Mouse (Mus musculus): ENCODE data around the gene Frmd4a. TPM values are rescaled to one million over a fixed set of nuclear protein-coding genes. Genes with fewer than 3 reads are reported as not detected.

The Frmd4a gene
- polyA plus RNA-seq, 1 experiment from 2014 or later, result 35.9 TPM

- H3K4me3 ChIP-seq (replicated peaks), result no peak overlapping the region
- no peak overlapping the region for H3K27ac ChIP-seq
- H3K9ac ChIP-seq, result no peak overlapping the region
- no peak for ATAC-seq (replicated peaks; ENCODE audit: low FRiP score)
- no peaks in the 10 kb centered on the region for H3K27me3 ChIP-seq
- peaks cover 24% of the 10 kb centered on the region for H3K4me1 ChIP-seq
- H3K4me2 ChIP-seq, result no peak overlapping the region
- H3K36me3 ChIP-seq, result no peaks in the 10 kb centered on the region
- WGBS, result 80% methylated on average over 5 of the region's 5 CpGs
- no peaks in the 10 kb centered on the region for H3K9me3 ChIP-seq (replicated peaks)
Measured at GRCm38 (mm10) chr2:4348509-4348908, 331.0 kb downstream of the Frmd4a start.

- Histone ChIP-seq H3K4me1 (peaks cover 10% of the 10 kb centered on the region; the same call in 1 of the 2 replicates), H3K9ac (no peak overlapping the region), H3K4me2 (no peak overlapping the region), H3K27ac (no peak overlapping the region), H3K4me3 (replicated peaks) (no peak overlapping the region), H3K36me3 (no peaks in the 10 kb centered on the region), H3K27me3 (no peaks in the 10 kb centered on the region), H3K9me3 (replicated peaks) (no peaks in the 10 kb centered on the region)
- 87% methylated on average over 7 of the region's 7 CpGs for WGBS
- no peak for ATAC-seq (replicated peaks; ENCODE audit: low FRiP score)
Measured at GRCm38 (mm10) chr2:4356812-4357384, 339.4 kb downstream of the Frmd4a start.

GRCm38 (mm10) chr2:4361981-4362834, 344.7 kb downstream of the Frmd4a start:
- no peak overlapping the region for H3K4me3 ChIP-seq (replicated peaks)
- H3K4me2 ChIP-seq, result no peak overlapping the region
- no peaks in the 10 kb centered on the region for H3K27me3 ChIP-seq
- no peak for ATAC-seq (replicated peaks; ENCODE audit: low FRiP score)
- H3K9me3 ChIP-seq (replicated peaks), result no peaks in the 10 kb centered on the region
- H3K4me1 ChIP-seq, result 0 out of 2 replicates have a peak, but pooled peaks cover 7% of the 10 kb centered on the region
- 52% methylated on average over 9 of the region's 9 CpGs for WGBS
- H3K27ac ChIP-seq, result no peak overlapping the region
- H3K9ac ChIP-seq, result no peak overlapping the region
- H3K36me3 ChIP-seq, result no peaks in the 10 kb centered on the region; the same call in 1 of the 2 replicates

- no peaks in the 10 kb centered on the region for H3K9me3 ChIP-seq (replicated peaks)
- no peaks in the 10 kb centered on the region; the same call in 1 of the 2 replicates for H3K36me3 ChIP-seq
- no peaks in the 10 kb centered on the region for H3K27me3 ChIP-seq
- 83% methylated on average over 4 of the region's 4 CpGs for WGBS
- 0 out of 2 replicates have a peak, but pooled peaks cover 7% of the 10 kb centered on the region for H3K4me1 ChIP-seq
- H3K27ac ChIP-seq, result no peak overlapping the region
- H3K4me2 ChIP-seq, result no peak overlapping the region
- H3K4me3 ChIP-seq (replicated peaks), result no peak overlapping the region
- no peak for ATAC-seq (replicated peaks; ENCODE audit: low FRiP score)
- H3K9ac ChIP-seq, result no peak overlapping the region
Measured at GRCm38 (mm10) chr2:4364908-4365307, 347.4 kb downstream of the Frmd4a start.

- Histone ChIP-seq H3K27ac (no peak overlapping the region), H3K27me3 (no peaks in the 10 kb centered on the region), H3K4me3 (replicated peaks) (no peak overlapping the region), H3K36me3 (no peaks in the 10 kb centered on the region; the same call in 1 of the 2 replicates), H3K4me2 (no peak overlapping the region), H3K9me3 (replicated peaks) (no peaks in the 10 kb centered on the region), H3K9ac (no peak overlapping the region), H3K4me1 (0 out of 2 replicates have a peak, but pooled peaks cover 3% of the 10 kb centered on the region)
- 91% methylated on average over 6 of the region's 6 CpGs for WGBS
- no peak for ATAC-seq (replicated peaks; ENCODE audit: low FRiP score)
Measured at GRCm38 (mm10) chr2:4368544-4368943, 351.0 kb downstream of the Frmd4a start.

- Histone ChIP-seq H3K4me1 (0 out of 2 replicates have a peak, but pooled peaks cover 3% of the 10 kb centered on the region), H3K9ac (no peak overlapping the region), H3K27me3 (no peaks in the 10 kb centered on the region), H3K36me3 (no peaks in the 10 kb centered on the region), H3K9me3 (replicated peaks) (no peaks in the 10 kb centered on the region), H3K4me3 (replicated peaks) (no peak overlapping the region), H3K27ac (no peak overlapping the region), H3K4me2 (no peak overlapping the region)
- ATAC-seq (replicated peaks; ENCODE audit: low FRiP score), result no peak
- WGBS, result 87% methylated on average over 7 of the region's 7 CpGs
Measured at GRCm38 (mm10) chr2:4370499-4370898, 353.0 kb downstream of the Frmd4a start.

- H3K4me2 ChIP-seq, result no peak overlapping the region
- no peak for ATAC-seq (replicated peaks; ENCODE audit: low FRiP score)
- H3K27me3 ChIP-seq, result no peaks in the 10 kb centered on the region
- no peak overlapping the region for H3K27ac ChIP-seq
- 0 out of 2 replicates have a peak, but pooled peaks cover 3% of the 10 kb centered on the region for H3K4me1 ChIP-seq
- WGBS, result 90% methylated on average over 1 of the region's 1 CpGs
- no peaks in the 10 kb centered on the region for H3K36me3 ChIP-seq
- H3K9ac ChIP-seq, result no peak overlapping the region
- no peaks in the 10 kb centered on the region for H3K9me3 ChIP-seq (replicated peaks)
- no peak overlapping the region for H3K4me3 ChIP-seq (replicated peaks)
Measured at GRCm38 (mm10) chr2:4371341-4371740, 353.8 kb downstream of the Frmd4a start.

- no peak for ATAC-seq (replicated peaks; ENCODE audit: low FRiP score)
- WGBS, result 80% methylated on average over 3 of the region's 3 CpGs
- H3K9ac ChIP-seq, result no peak overlapping the region
Measured at GRCm38 (mm10) chr2:4378844-4379243, 361.3 kb downstream of the Frmd4a start.

GRCm38 (mm10) chr2:4380435-4380834, 362.9 kb downstream of the Frmd4a start:
- Histone ChIP-seq H3K9me3 (replicated peaks) (no peaks in the 10 kb centered on the region), H3K27me3 (no peaks in the 10 kb centered on the region), H3K9ac (no peak overlapping the region), H3K4me1 (0 out of 2 replicates have a peak, but pooled peaks cover 3% of the 10 kb centered on the region), H3K4me3 (replicated peaks) (no peak overlapping the region), H3K27ac (no peak overlapping the region), H3K4me2 (no peak overlapping the region), H3K36me3 (no peaks in the 10 kb centered on the region)
- WGBS, result 90% methylated on average over 6 of the region's 6 CpGs
- no peak for ATAC-seq (replicated peaks; ENCODE audit: low FRiP score)

More at GRCm38 (mm10) chr2:4378844-4379243, 361.3 kb downstream of the Frmd4a start:
- H3K4me2 ChIP-seq, result no peak overlapping the region
- H3K4me3 ChIP-seq (replicated peaks), result no peak overlapping the region
- no peaks in the 10 kb centered on the region for H3K36me3 ChIP-seq
- no peaks in the 10 kb centered on the region for H3K9me3 ChIP-seq (replicated peaks)
- H3K4me1 ChIP-seq, result no peaks in the 10 kb centered on the region
- no peak overlapping the region for H3K27ac ChIP-seq
- no peaks in the 10 kb centered on the region for H3K27me3 ChIP-seq

GRCm38 (mm10) chr2:4380926-4381325, 363.4 kb downstream of the Frmd4a start:
- 0 out of 2 replicates have a peak, but pooled peaks cover 3% of the 10 kb centered on the region for H3K4me1 ChIP-seq
- H3K36me3 ChIP-seq, result no peaks in the 10 kb centered on the region
- no peaks in the 10 kb centered on the region for H3K9me3 ChIP-seq (replicated peaks)
- no peak overlapping the region for H3K27ac ChIP-seq
- H3K9ac ChIP-seq, result no peak overlapping the region
- H3K27me3 ChIP-seq, result no peaks in the 10 kb centered on the region
- no peak for ATAC-seq (replicated peaks; ENCODE audit: low FRiP score)
- no peak overlapping the region for H3K4me3 ChIP-seq (replicated peaks)
- no peak overlapping the region for H3K4me2 ChIP-seq
- WGBS, result 85% methylated on average over 5 of the region's 5 CpGs

GRCm38 (mm10) chr2:4386468-4386867, 369.0 kb downstream of the Frmd4a start:
- Histone ChIP-seq H3K9ac (no peak overlapping the region), H3K4me3 (replicated peaks) (no peak overlapping the region), H3K4me1 (peaks cover 19% of the 10 kb centered on the region), H3K9me3 (replicated peaks) (no peaks in the 10 kb centered on the region), H3K36me3 (no peaks in the 10 kb centered on the region), H3K27me3 (no peaks in the 10 kb centered on the region), H3K27ac (no peak overlapping the region), H3K4me2 (no peak overlapping the region)
- WGBS, result 39% methylated on average over 6 of the region's 6 CpGs
- peak; percentile 79 for ATAC-seq (replicated peaks; ENCODE audit: low FRiP score)

- H3K36me3 ChIP-seq, result no peaks in the 10 kb centered on the region
- no peak overlapping the region for H3K9ac ChIP-seq
- no peak overlapping the region for H3K4me3 ChIP-seq (replicated peaks)
- H3K9me3 ChIP-seq (replicated peaks), result no peaks in the 10 kb centered on the region
- WGBS, result 52% methylated on average over 6 of the region's 6 CpGs
- H3K27me3 ChIP-seq, result no peaks in the 10 kb centered on the region
- peaks cover 23% of the 10 kb centered on the region for H3K4me1 ChIP-seq
- 0 out of 2 replicates have a peak overlapping the region, but pooled peaks have one; percentile 4 for H3K4me2 ChIP-seq
- ATAC-seq (replicated peaks; ENCODE audit: low FRiP score), result no peak
- no peak overlapping the region for H3K27ac ChIP-seq
Measured at GRCm38 (mm10) chr2:4389330-4389729, 371.8 kb downstream of the Frmd4a start.
